Mouse (Mus musculus): ENCODE measurements at regions not wholly inside any gene's neighbourhood (a gene's known extent, or its start where the extent isn't known, plus 50 kb on each side); places are given as distances from the start of the nearest gene placed in this dataset.

DNA sequence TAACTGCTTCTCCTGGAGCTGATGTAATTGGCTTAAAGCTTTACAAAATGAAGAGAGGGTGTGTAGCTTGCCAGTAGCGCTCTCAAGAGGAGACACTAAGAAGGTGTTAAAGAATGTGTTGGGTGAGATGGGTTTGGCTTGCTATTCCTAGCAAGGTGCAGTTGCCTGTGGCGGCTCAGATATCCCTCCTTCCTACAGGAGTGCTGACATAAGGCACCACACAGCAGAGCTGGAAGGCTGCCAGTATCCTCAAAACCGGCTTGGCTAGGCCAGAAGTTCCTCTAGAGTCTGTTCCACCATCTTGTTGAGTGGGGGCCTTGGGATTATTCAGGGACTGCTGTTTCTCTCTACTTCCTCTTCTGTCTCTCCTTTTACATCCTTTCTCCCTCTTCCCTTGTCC is 191.5 kb downstream of the Tex29 start:
- H3K27ac ChIP-seq (ENCODE audit: control insufficient read depth, insufficient read depth, low read depth, low read length, poor library complexity), result no peak overlapping the region
- TF ChIP-seq POLR2A (IDR thresholded peaks at IDR 0.05; ENCODE audit: borderline replicate concordance, control insufficient read depth, low read depth, low read length) (no peak), CTCF (IDR thresholded peaks at IDR 0.05; ENCODE audit: control insufficient read depth, insufficient read depth, low read length) (no peak)
- H3K4me3 ChIP-seq (replicated peaks; ENCODE audit: control insufficient read depth, low read depth, low read length), result no peak overlapping the region
- 49% methylated on average over 3 of the region's 3 CpGs for WGBS
- H3K4me1 ChIP-seq (ENCODE audit: control insufficient read depth, insufficient read depth, low read length), result no peaks in the 10 kb centered on the region

DNA sequence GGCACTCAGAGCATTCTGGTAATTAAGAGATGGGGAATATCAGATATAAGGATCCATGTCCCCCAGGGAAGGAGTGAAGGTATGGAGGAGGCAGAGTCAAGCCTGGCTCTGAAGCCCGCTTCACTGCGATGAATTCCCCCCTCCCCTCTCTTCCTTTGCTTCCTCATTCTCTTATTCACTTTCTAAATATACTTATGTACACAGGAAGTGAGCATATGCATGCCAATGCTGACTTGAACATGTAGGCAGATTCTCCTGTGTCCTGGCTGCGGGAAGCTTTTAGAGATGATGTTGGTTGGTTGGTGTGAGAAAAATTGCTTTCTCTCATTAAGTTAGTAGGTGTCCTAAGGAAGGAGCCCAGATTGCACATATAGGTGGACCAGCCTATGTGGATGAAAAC is 192.1 kb downstream of the Tex29 start:
- H3K4me3 ChIP-seq (replicated peaks; ENCODE audit: control insufficient read depth, low read depth, low read length), result no peak overlapping the region
- 7% methylated on average over 3 of the region's 3 CpGs for WGBS
- H3K27ac ChIP-seq (ENCODE audit: control insufficient read depth, insufficient read depth, low read depth, low read length, poor library complexity), result no peak overlapping the region
- no peaks in the 10 kb centered on the region for H3K4me1 ChIP-seq (ENCODE audit: control insufficient read depth, insufficient read depth, low read length)
- TF ChIP-seq CTCF (IDR thresholded peaks at IDR 0.05; ENCODE audit: control insufficient read depth, insufficient read depth, low read length), result no peak
- TF ChIP-seq POLR2A (IDR thresholded peaks at IDR 0.05; ENCODE audit: borderline replicate concordance, control insufficient read depth, low read depth, low read length), result no peak

DNA sequence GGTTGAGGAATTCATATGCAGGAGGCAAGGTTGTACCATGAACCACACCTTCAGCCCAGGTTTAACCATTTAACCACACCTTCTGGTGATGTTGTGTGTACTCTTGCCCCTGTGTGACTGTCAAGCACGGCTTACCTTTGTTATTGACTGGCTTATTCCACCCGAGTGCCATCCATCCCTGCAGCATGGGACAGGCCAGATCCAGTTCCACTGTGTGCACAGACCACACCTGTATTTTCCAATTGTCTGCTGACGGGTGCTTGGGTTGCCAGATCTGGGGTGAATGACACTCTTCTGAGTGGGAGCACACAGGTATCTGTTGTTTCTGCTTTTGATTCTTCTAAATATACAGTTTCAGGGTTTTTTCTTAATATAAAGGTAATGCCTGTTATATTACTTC is 196.1 kb downstream of the Tex29 start:
- TF ChIP-seq CTCF (IDR thresholded peaks at IDR 0.05; ENCODE audit: control insufficient read depth, insufficient read depth, low read length) (no peak), POLR2A (IDR thresholded peaks at IDR 0.05; ENCODE audit: borderline replicate concordance, control insufficient read depth, low read depth, low read length) (no peak)
- Histone ChIP-seq H3K4me1 (ENCODE audit: control insufficient read depth, insufficient read depth, low read length) (no peaks in the 10 kb centered on the region), H3K4me3 (replicated peaks; ENCODE audit: control insufficient read depth, low read depth, low read length) (no peak overlapping the region), H3K27ac (ENCODE audit: control insufficient read depth, insufficient read depth, low read depth, low read length, poor library complexity) (no peak overlapping the region)
- 76% methylated on average over 3 of the region's 3 CpGs for WGBS

DNA sequence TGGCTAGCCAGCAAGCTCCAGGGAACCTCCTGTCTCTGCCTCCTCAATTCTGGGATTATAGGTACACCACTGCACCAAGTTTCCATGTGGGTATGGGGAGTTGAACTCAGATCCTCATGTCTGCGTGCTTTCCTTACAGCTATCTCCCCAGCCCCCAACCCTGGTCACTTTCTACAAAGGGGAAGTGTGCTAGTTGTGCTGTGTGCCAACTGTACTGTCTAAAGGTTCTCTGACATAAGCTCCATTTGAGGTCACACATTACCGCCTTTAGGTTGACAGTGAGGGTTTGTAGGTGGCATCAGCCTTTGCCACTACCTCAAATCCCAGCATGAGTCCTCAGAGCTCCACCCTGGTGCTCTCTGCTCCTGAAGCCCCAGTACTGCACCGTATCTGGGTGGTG is 200.7 kb downstream of the Tex29 start:
- WGBS, result 45% methylated on average over 3 of the region's 3 CpGs
- no peak overlapping the region for H3K4me3 ChIP-seq (replicated peaks; ENCODE audit: control insufficient read depth, low read depth, low read length)
- H3K4me1 ChIP-seq (ENCODE audit: control insufficient read depth, insufficient read depth, low read length), result no peaks in the 10 kb centered on the region
- no peak for TF ChIP-seq POLR2A (IDR thresholded peaks at IDR 0.05; ENCODE audit: borderline replicate concordance, control insufficient read depth, low read depth, low read length)
- TF ChIP-seq CTCF (IDR thresholded peaks at IDR 0.05; ENCODE audit: control insufficient read depth, insufficient read depth, low read length), result no peak
- H3K27ac ChIP-seq (ENCODE audit: control insufficient read depth, insufficient read depth, low read depth, low read length, poor library complexity), result no peak overlapping the region; the same call in 1 of the 2 replicates

DNA sequence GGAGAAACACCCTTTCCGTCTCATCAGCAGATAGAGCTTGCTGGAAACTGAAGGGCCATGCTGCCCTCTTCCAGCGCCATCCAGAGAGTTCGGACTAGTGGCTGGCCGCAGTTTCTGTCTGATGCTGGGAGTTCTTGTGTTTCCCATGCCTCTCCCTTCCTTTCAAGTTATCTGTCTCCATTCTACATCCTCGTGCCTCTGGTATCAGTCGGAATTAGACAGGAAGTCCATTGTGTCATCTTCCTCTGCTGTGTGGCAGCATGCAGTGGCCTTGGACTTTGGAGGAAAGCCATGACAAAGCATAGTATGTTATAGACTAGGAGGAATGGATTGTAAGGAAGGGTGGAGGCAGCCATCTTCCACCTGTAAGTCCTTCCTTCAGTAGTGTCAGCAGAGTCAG is 201.4 kb downstream of the Tex29 start:
- H3K27ac ChIP-seq (ENCODE audit: control insufficient read depth, insufficient read depth, low read depth, low read length, poor library complexity), result no peak overlapping the region
- WGBS, result 43% methylated on average over 6 of the region's 6 CpGs

GRCm38 (mm10) chr8:12050841-12051240 is 210.6 kb downstream of the Tex29 start:
- WGBS, result 73% methylated on average over 5 of the region's 5 CpGs
- H3K27ac ChIP-seq (ENCODE audit: control insufficient read depth, insufficient read depth, low read depth, low read length, poor library complexity), result no peak overlapping the region
- no peak for TF ChIP-seq POLR2A (IDR thresholded peaks at IDR 0.05; ENCODE audit: borderline replicate concordance, control insufficient read depth, low read depth, low read length)
- TF ChIP-seq CTCF (IDR thresholded peaks at IDR 0.05; ENCODE audit: control insufficient read depth, insufficient read depth, low read length), result no peak
- no peaks in the 10 kb centered on the region for H3K4me1 ChIP-seq (ENCODE audit: control insufficient read depth, insufficient read depth, low read length)
- no peak overlapping the region for H3K4me3 ChIP-seq (replicated peaks; ENCODE audit: control insufficient read depth, low read depth, low read length)

More for the DNA sequence above, 201.4 kb downstream of the Tex29 start:
- Histone ChIP-seq H3K4me3 (replicated peaks; ENCODE audit: control insufficient read depth, low read depth, low read length) (no peak overlapping the region), H3K4me1 (ENCODE audit: control insufficient read depth, insufficient read depth, low read length) (no peaks in the 10 kb centered on the region)
- TF ChIP-seq CTCF (IDR thresholded peaks at IDR 0.05; ENCODE audit: control insufficient read depth, insufficient read depth, low read length), result no peak
- TF ChIP-seq POLR2A (IDR thresholded peaks at IDR 0.05; ENCODE audit: borderline replicate concordance, control insufficient read depth, low read depth, low read length), result no peak

- no peak for TF ChIP-seq CTCF (IDR thresholded peaks at IDR 0.05; ENCODE audit: control insufficient read depth, insufficient read depth, low read length)
- no peak for TF ChIP-seq POLR2A (IDR thresholded peaks at IDR 0.05; ENCODE audit: borderline replicate concordance, control insufficient read depth, low read depth, low read length)
- 62% methylated on average over 12 of the region's 12 CpGs for WGBS
Observed at GRCm38 (mm10) chr8:12051357-12051756, 211.1 kb downstream of the Tex29 start.

DNA sequence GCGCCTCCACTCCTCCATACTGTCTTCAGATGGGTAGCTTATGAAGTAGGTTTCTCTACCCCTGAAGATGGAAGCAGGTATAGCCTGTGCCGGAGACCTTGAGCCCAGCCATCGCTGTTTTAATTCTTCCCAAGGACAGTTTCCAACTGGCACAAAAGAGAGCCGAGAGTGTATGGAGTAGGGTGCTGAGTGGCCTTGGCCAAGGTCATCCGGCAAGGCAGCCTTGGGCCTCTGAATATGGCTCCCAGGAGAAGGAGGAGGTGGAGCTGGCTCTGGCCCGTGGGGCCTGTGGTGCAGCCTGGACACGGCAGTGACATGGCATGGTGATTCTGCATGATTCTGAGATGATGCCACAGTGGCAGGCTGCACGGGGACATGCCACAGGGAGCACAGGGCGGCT is 215.7 kb downstream of the Tex29 start:
- whole genome bisulfite sequencing, result 87% methylated on average over 9 of the region's 9 CpGs
- TF ChIP-seq POLR2A (IDR thresholded peaks at IDR 0.05; ENCODE audit: borderline replicate concordance, control insufficient read depth, low read depth, low read length), result no peak
- no peak for TF ChIP-seq CTCF (IDR thresholded peaks at IDR 0.05; ENCODE audit: control insufficient read depth, insufficient read depth, low read length)
- Histone ChIP-seq H3K4me1 (ENCODE audit: control insufficient read depth, insufficient read depth, low read length) (no peaks in the 10 kb centered on the region), H3K4me3 (replicated peaks; ENCODE audit: control insufficient read depth, low read depth, low read length) (no peak overlapping the region), H3K27ac (ENCODE audit: control insufficient read depth, insufficient read depth, low read depth, low read length, poor library complexity) (no peak overlapping the region)

More at GRCm38 (mm10) chr8:12051357-12051756, 211.1 kb downstream of the Tex29 start:
- H3K27ac ChIP-seq (ENCODE audit: control insufficient read depth, insufficient read depth, low read depth, low read length, poor library complexity), result no peak overlapping the region
- H3K4me1 ChIP-seq (ENCODE audit: control insufficient read depth, insufficient read depth, low read length), result no peaks in the 10 kb centered on the region
- no peak overlapping the region for H3K4me3 ChIP-seq (replicated peaks; ENCODE audit: control insufficient read depth, low read depth, low read length)

DNA sequence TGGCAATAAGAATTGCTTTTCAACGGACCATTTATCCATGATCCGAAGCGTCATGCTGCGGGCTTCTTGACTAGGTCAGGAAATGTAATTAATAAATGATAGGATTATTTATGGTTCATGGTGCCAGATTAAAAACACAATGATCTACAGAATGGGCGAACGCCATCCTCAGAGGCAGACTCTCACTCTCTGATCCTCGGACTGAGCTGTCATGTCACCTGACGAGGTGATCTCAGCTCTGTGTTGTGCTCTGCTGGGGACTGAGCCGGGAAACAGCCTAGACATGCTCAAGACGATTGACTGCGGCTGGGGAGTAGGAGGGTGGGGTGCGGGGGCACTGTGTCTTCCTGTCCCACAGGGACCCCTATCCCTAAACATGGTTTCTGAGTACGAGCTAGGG is 217.4 kb upstream of the A230072I06Rik start:
- TF ChIP-seq CTCF (IDR thresholded peaks at IDR 0.05; ENCODE audit: control insufficient read depth, insufficient read depth, low read length) (no peak), POLR2A (IDR thresholded peaks at IDR 0.05; ENCODE audit: borderline replicate concordance, control insufficient read depth, low read depth, low read length) (no peak)
- 73% methylated on average over 13 of the region's 13 CpGs for WGBS
- no peaks in the 10 kb centered on the region for H3K4me1 ChIP-seq (ENCODE audit: control insufficient read depth, insufficient read depth, low read length)
- H3K4me3 ChIP-seq (replicated peaks; ENCODE audit: control insufficient read depth, low read depth, low read length), result no peak overlapping the region
- H3K27ac ChIP-seq (ENCODE audit: control insufficient read depth, insufficient read depth, low read depth, low read length, poor library complexity), result no peak overlapping the region

Measured in bone marrow, adult 2 months (tissue).